Mouse (Mus musculus): ENCODE results near the gene Fhdc1. TPM values are rescaled to one million over a fixed set of nuclear protein-coding genes. Genes with fewer than 3 reads are reported as not detected.

Gene Fhdc1
- polyA plus RNA-seq, 1 experiment from 2014 or later, result 4.1 TPM

GRCm38 (mm10) chr3:84471146-84471545, 9.1 kb downstream of the Fhdc1 start:
- WGBS, result 91% methylated on average over 4 of the region's 4 CpGs
- Histone ChIP-seq H3K4me2 (ENCODE audit: low read length) (no peak overlapping the region), H3K27me3 (ENCODE audit: control insufficient read depth, insufficient read depth, low read length) (no peaks in the 10 kb centered on the region), H3K27ac (replicated peaks; ENCODE audit: low read depth, low read length) (no peak overlapping the region), H3K9me3 (ENCODE audit: control insufficient read depth, low read length) (no peaks in the 10 kb centered on the region), H3K9ac (replicated peaks; ENCODE audit: low read length) (no peak overlapping the region), H3K4me1 (ENCODE audit: control insufficient read depth, insufficient read depth, low read length) (peaks cover 6% of the 10 kb centered on the region; the same call in 1 of the 2 replicates), H3K36me3 (ENCODE audit: control insufficient read depth, insufficient read depth, low read length) (no peaks in the 10 kb centered on the region), H3K4me3 (replicated peaks; ENCODE audit: low read depth, low read length) (no peak overlapping the region)
- no peak for ATAC-seq (ENCODE audit: low FRiP score, low TSS enrichment)
- DNase-seq, result no peak

GRCm38 (mm10) chr3:84468111-84468453, 12.1 kb downstream of the Fhdc1 start:
- peaks cover 6% of the 10 kb centered on the region; the same call in 1 of the 2 replicates for H3K4me1 ChIP-seq (ENCODE audit: control insufficient read depth, insufficient read depth, low read length)
- DNase-seq, result no peak
- no peaks in the 10 kb centered on the region for H3K36me3 ChIP-seq (ENCODE audit: control insufficient read depth, insufficient read depth, low read length)
- no peak overlapping the region for H3K4me3 ChIP-seq (replicated peaks; ENCODE audit: low read depth, low read length)
- ATAC-seq (ENCODE audit: low FRiP score, low TSS enrichment), result no peak
- H3K27me3 ChIP-seq (ENCODE audit: control insufficient read depth, insufficient read depth, low read length), result no peaks in the 10 kb centered on the region
- no peaks in the 10 kb centered on the region for H3K9me3 ChIP-seq (ENCODE audit: control insufficient read depth, low read length)
- H3K9ac ChIP-seq (replicated peaks; ENCODE audit: low read length), result no peak overlapping the region
- WGBS, result 11% methylated on average over 4 of the region's 4 CpGs
- H3K27ac ChIP-seq (replicated peaks; ENCODE audit: low read depth, low read length), result no peak overlapping the region
- H3K4me2 ChIP-seq (ENCODE audit: low read length), result no peak overlapping the region

- Histone ChIP-seq H3K27me3 (ENCODE audit: control insufficient read depth, insufficient read depth, low read length) (no peaks in the 10 kb centered on the region), H3K4me3 (replicated peaks; ENCODE audit: low read depth, low read length) (no peak overlapping the region), H3K36me3 (ENCODE audit: control insufficient read depth, insufficient read depth, low read length) (no peaks in the 10 kb centered on the region), H3K4me1 (ENCODE audit: control insufficient read depth, insufficient read depth, low read length) (peaks cover 6% of the 10 kb centered on the region; the same call in 1 of the 2 replicates), H3K9ac (replicated peaks; ENCODE audit: low read length) (no peak overlapping the region), H3K27ac (replicated peaks; ENCODE audit: low read depth, low read length) (no peak overlapping the region), H3K9me3 (ENCODE audit: control insufficient read depth, low read length) (no peaks in the 10 kb centered on the region), H3K4me2 (ENCODE audit: low read length) (no peak overlapping the region)
- 54% methylated on average over 10 of the region's 10 CpGs for WGBS
- DNase-seq (no peak), ATAC-seq (ENCODE audit: low FRiP score, low TSS enrichment) (no peak)
Observed at GRCm38 (mm10) chr3:84467419-84468110, 12.7 kb downstream of the Fhdc1 start.

GRCm38 (mm10) chr3:84465822-84466500, 14.3 kb downstream of the Fhdc1 start:
- no peak for DNase-seq
- no peaks in the 10 kb centered on the region for H3K9me3 ChIP-seq (ENCODE audit: control insufficient read depth, low read length)
- WGBS, result 78% methylated on average over 6 of the region's 6 CpGs
- H3K9ac ChIP-seq (replicated peaks; ENCODE audit: low read length), result no peak overlapping the region
- no peak overlapping the region for H3K27ac ChIP-seq (replicated peaks; ENCODE audit: low read depth, low read length)
- no peak overlapping the region for H3K4me3 ChIP-seq (replicated peaks; ENCODE audit: low read depth, low read length)
- peaks cover 9% of the 10 kb centered on the region for H3K4me1 ChIP-seq (ENCODE audit: control insufficient read depth, insufficient read depth, low read length)
- no peaks in the 10 kb centered on the region for H3K36me3 ChIP-seq (ENCODE audit: control insufficient read depth, insufficient read depth, low read length)
- ATAC-seq (ENCODE audit: low FRiP score, low TSS enrichment), result no peak
- H3K4me2 ChIP-seq (ENCODE audit: low read length), result no peak overlapping the region
- H3K27me3 ChIP-seq (ENCODE audit: control insufficient read depth, insufficient read depth, low read length), result no peaks in the 10 kb centered on the region

GRCm38 (mm10) chr3:84461687-84462086, 18.5 kb downstream of the Fhdc1 start:
- ATAC-seq (ENCODE audit: low FRiP score, low TSS enrichment) (no peak), DNase-seq (no peak)
- Histone ChIP-seq H3K4me2 (ENCODE audit: low read length) (no peak overlapping the region), H3K4me1 (ENCODE audit: control insufficient read depth, insufficient read depth, low read length) (peaks cover 3% of the 10 kb centered on the region; the same call in 1 of the 2 replicates), H3K27ac (replicated peaks; ENCODE audit: low read depth, low read length) (no peak overlapping the region), H3K9me3 (ENCODE audit: control insufficient read depth, low read length) (no peaks in the 10 kb centered on the region), H3K4me3 (replicated peaks; ENCODE audit: low read depth, low read length) (no peak overlapping the region), H3K9ac (replicated peaks; ENCODE audit: low read length) (no peak overlapping the region), H3K36me3 (ENCODE audit: control insufficient read depth, insufficient read depth, low read length) (no peaks in the 10 kb centered on the region), H3K27me3 (ENCODE audit: control insufficient read depth, insufficient read depth, low read length) (no peaks in the 10 kb centered on the region)
- 36% methylated on average over 4 of the region's 4 CpGs for WGBS

GRCm38 (mm10) chr3:84460952-84461351, 19.3 kb downstream of the Fhdc1 start:
- no peak overlapping the region for H3K4me2 ChIP-seq (ENCODE audit: low read length)
- H3K27me3 ChIP-seq (ENCODE audit: control insufficient read depth, insufficient read depth, low read length), result no peaks in the 10 kb centered on the region
- DNase-seq (no peak), ATAC-seq (ENCODE audit: low FRiP score, low TSS enrichment) (no peak)
- WGBS, result 40% methylated on average over 12 of the region's 12 CpGs
- peaks cover 3% of the 10 kb centered on the region; the same call in 1 of the 2 replicates for H3K4me1 ChIP-seq (ENCODE audit: control insufficient read depth, insufficient read depth, low read length)
- H3K9me3 ChIP-seq (ENCODE audit: control insufficient read depth, low read length), result no peaks in the 10 kb centered on the region
- H3K36me3 ChIP-seq (ENCODE audit: control insufficient read depth, insufficient read depth, low read length), result no peaks in the 10 kb centered on the region
- H3K27ac ChIP-seq (replicated peaks; ENCODE audit: low read depth, low read length), result no peak overlapping the region
- no peak overlapping the region for H3K4me3 ChIP-seq (replicated peaks; ENCODE audit: low read depth, low read length)
- no peak overlapping the region for H3K9ac ChIP-seq (replicated peaks; ENCODE audit: low read length)

GRCm38 (mm10) chr3:84460499-84460898, 19.7 kb downstream of the Fhdc1 start:
- no peak for ATAC-seq (ENCODE audit: low FRiP score, low TSS enrichment)
- H3K4me1 ChIP-seq (ENCODE audit: control insufficient read depth, insufficient read depth, low read length), result peaks cover 3% of the 10 kb centered on the region; the same call in 1 of the 2 replicates
- H3K9me3 ChIP-seq (ENCODE audit: control insufficient read depth, low read length), result no peaks in the 10 kb centered on the region
- H3K4me2 ChIP-seq (ENCODE audit: low read length), result no peak overlapping the region
- 39% methylated on average over 3 of the region's 3 CpGs for WGBS
- H3K9ac ChIP-seq (replicated peaks; ENCODE audit: low read length), result no peak overlapping the region
- H3K27ac ChIP-seq (replicated peaks; ENCODE audit: low read depth, low read length), result no peak overlapping the region
- no peak overlapping the region for H3K4me3 ChIP-seq (replicated peaks; ENCODE audit: low read depth, low read length)
- H3K36me3 ChIP-seq (ENCODE audit: control insufficient read depth, insufficient read depth, low read length), result no peaks in the 10 kb centered on the region
- no peaks in the 10 kb centered on the region for H3K27me3 ChIP-seq (ENCODE audit: control insufficient read depth, insufficient read depth, low read length)
- no peak for DNase-seq

- DNase-seq, result no peak
- ATAC-seq (ENCODE audit: low FRiP score, low TSS enrichment), result no peak
- no peak overlapping the region for H3K4me3 ChIP-seq (replicated peaks; ENCODE audit: low read depth, low read length)
- no peaks in the 10 kb centered on the region for H3K27me3 ChIP-seq (ENCODE audit: control insufficient read depth, insufficient read depth, low read length)
- no peak overlapping the region for H3K27ac ChIP-seq (replicated peaks; ENCODE audit: low read depth, low read length)
- H3K4me2 ChIP-seq (ENCODE audit: low read length), result no peak overlapping the region
- no peaks in the 10 kb centered on the region for H3K4me1 ChIP-seq (ENCODE audit: control insufficient read depth, insufficient read depth, low read length)
- H3K9ac ChIP-seq (replicated peaks; ENCODE audit: low read length), result no peak overlapping the region
- no peaks in the 10 kb centered on the region for H3K36me3 ChIP-seq (ENCODE audit: control insufficient read depth, insufficient read depth, low read length)
- WGBS, result 82% methylated on average over 12 of the region's 12 CpGs
- no peaks in the 10 kb centered on the region for H3K9me3 ChIP-seq (ENCODE audit: control insufficient read depth, low read length)
Observed at GRCm38 (mm10) chr3:84455733-84456417, 24.4 kb downstream of the Fhdc1 start.
